Mouse (Mus musculus) right cerebral cortex, postnatal 4 days (tissue): ENCODE data around the gene Prl5a1.

Experiments used
- DNase-seq: peaks from one replicate; pipeline ENCODE4 v3.0.0-alpha.2; 2022

Gene Prl5a1

GRCm38 (mm10) chr13:28142184-28142583, at the start of gene Prl5a1:
TSS of gene Prl5a1 (plus strand) at chr13:28142484.
- no peak for DNase-seq

- DNase-seq: no peak
Measured at GRCm38 (mm10) chr13:28096161-28096560, 46.1 kb upstream of the Prl5a1 start.

- DNase-seq: no peak
Measured at GRCm38 (mm10) chr13:28108536-28108935, 33.7 kb upstream of the Prl5a1 start.

- DNase-seq: no peak
Measured at GRCm38 (mm10) chr13:28132781-28133180, 9.5 kb upstream of the Prl5a1 start.

- DNase-seq: no peak
Measured at GRCm38 (mm10) chr13:28135790-28136189, 6.5 kb upstream of the Prl5a1 start.
